Comparison of ENCODE assay signal across 8 mouse cellular contexts in genomic region chr17:35866281-35866831, GRCm38 (mm10). TPM values are rescaled to one million over a fixed set of nuclear protein-coding genes. Genes with fewer than 3 reads are reported as not detected.
DNase-seq lines count a peak whose midpoint lies in the region; ATAC-seq lines count a peak whose summit lies in the region.

No protein-coding gene starts in this region.

- peak overlapping the region; percentile 77 for H3K4me3 ChIP-seq in forebrain, embryonic 10.5 days
- peak overlapping the region; percentile 59 for H3K4me3 ChIP-seq in liver, embryonic 11.5 days (ENCODE audit: low read depth, low read length)

- H3K4me2 ChIP-seq in liver, embryonic 11.5 days: peak overlapping the region; percentile 97

- peak overlapping the region; percentile 68 for H3K9ac ChIP-seq in liver, embryonic 11.5 days (ENCODE audit: low read depth, low read length)

- peaks cover 5% of the 10 kb centered on the region for H3K9me3 ChIP-seq in forebrain, embryonic 10.5 days
- peaks cover 3% of the 10 kb centered on the region; the same call in 1 of the 2 replicates for H3K9me3 ChIP-seq in liver, embryonic 11.5 days (ENCODE audit: control insufficient read depth, low read length)

- H3K4me1 ChIP-seq in forebrain, embryonic 10.5 days: peaks cover 80% of the 10 kb centered on the region
- H3K4me1 ChIP-seq in liver, embryonic 11.5 days (replicated peaks; ENCODE audit: control insufficient read depth, insufficient read depth, low read length): peaks cover 44% of the 10 kb centered on the region

- H3K27me3 ChIP-seq in forebrain, embryonic 10.5 days (ENCODE audit: poor library complexity, severe bottlenecking): no peaks in the 10 kb centered on the region
- peaks cover 4% of the 10 kb centered on the region; the same call in 1 of the 2 replicates for H3K27me3 ChIP-seq in liver, embryonic 11.5 days (replicated peaks; ENCODE audit: control insufficient read depth, insufficient read depth, low read length)

- DNase-seq in cerebellum, adult 9-11 months: peak; percentile 49
- DNase-seq in cerebellum, adult 11 months: no peak
- DNase-seq in MN1 (ENCODE audit: low spot score): peak; percentile 77
- no peak for DNase-seq in forebrain, embryonic 10.5 days (ENCODE audit: extremely low spot score, low spot score)
- DNase-seq in heart, postnatal 4 days: peak; percentile 82
- peak; percentile 70 for DNase-seq in liver, embryonic 11.5 days (ENCODE audit: low spot score)
- DNase-seq in natural killer cell, adult 2 months (ENCODE audit: low spot score in 2 of 2): peak; percentile 30 to 38
- peak; percentile 63 for DNase-seq in thymus, postnatal 25 days

- peaks cover 53% of the 10 kb centered on the region for H3K36me3 ChIP-seq in forebrain, embryonic 10.5 days (replicated peaks)
- peaks cover 3% of the 10 kb centered on the region; the same call in 1 of the 2 replicates for H3K36me3 ChIP-seq in liver, embryonic 11.5 days (ENCODE audit: control insufficient read depth, insufficient read depth, low read length)

- H3K27ac ChIP-seq in forebrain, embryonic 10.5 days: peak overlapping the region; percentile 96
- peak overlapping the region; percentile 82 for H3K27ac ChIP-seq in liver, embryonic 11.5 days (ENCODE audit: low read depth, low read length)

- whole genome bisulfite sequencing in forebrain, embryonic 10.5 days: under 1% methylated on average over 38 of the region's 38 CpGs
- under 1% methylated on average over 37 of the region's 38 CpGs for WGBS in liver, embryonic 11.5 days

- no peak for ATAC-seq in liver, embryonic 11.5 days (replicated peaks; ENCODE audit: low FRiP score)

RNA-seq across cellular contexts. Expression of gene Ppp1r18, which starts 1.0 kb away (rescaled TPM):
- polyA plus RNA-seq in forebrain, embryonic 10.5 days (2016; fragmentation: Nextera tagmentation; extraction: Ambion mirVana): 21.3 and 21.6 TPM in 2 replicates
- total RNA-seq in heart, postnatal 4 days (2021): 10 to 100 TPM; 32.6 to 32.7 TPM
- polyA plus RNA-seq in liver, embryonic 11.5 days (2014; fragmentation: Nextera tagmentation; extraction: Ambion mirVana): 22.0 and 23.1 TPM in 2 replicates

RNA-seq across cellular contexts. Expression of gene Nrm, which starts 5.2 kb away (rescaled TPM):
- 81.9 and 84.0 TPM in 2 replicates for polyA plus RNA-seq in forebrain, embryonic 10.5 days (2016; fragmentation: Nextera tagmentation; extraction: Ambion mirVana)
- 10 to 100 TPM; 26.3 to 32.2 TPM for total RNA-seq in heart, postnatal 4 days (2021)
- polyA plus RNA-seq in liver, embryonic 11.5 days (2014; fragmentation: Nextera tagmentation; extraction: Ambion mirVana): 40.9 and 45.4 TPM in 2 replicates

RNA-seq across cellular contexts. Expression of gene Dhx16, which starts 13.3 kb away (rescaled TPM):
- 59.6 and 60.3 TPM in 2 replicates for polyA plus RNA-seq in forebrain, embryonic 10.5 days (2016; fragmentation: Nextera tagmentation; extraction: Ambion mirVana)
- 10 to 100 TPM; 24.2 to 25.1 TPM for total RNA-seq in heart, postnatal 4 days (2021)
- 69.1 and 70.4 TPM in 2 replicates for polyA plus RNA-seq in liver, embryonic 11.5 days (2014; fragmentation: Nextera tagmentation; extraction: Ambion mirVana)

RNA-seq across cellular contexts. Expression of gene Mdc1, which starts 25.0 kb away (rescaled TPM):
- 26.9 and 29.3 TPM in 2 replicates for polyA plus RNA-seq in forebrain, embryonic 10.5 days (2016; fragmentation: Nextera tagmentation; extraction: Ambion mirVana)
- total RNA-seq in heart, postnatal 4 days (2021): 10 to 100 TPM; 37.9 to 40.6 TPM
- polyA plus RNA-seq in liver, embryonic 11.5 days (2014; fragmentation: Nextera tagmentation; extraction: Ambion mirVana): 19.6 and 23.3 TPM in 2 replicates

RNA-seq across cellular contexts. Expression of gene Tubb5, which starts 28.2 kb away (rescaled TPM):
- 1,607 and 1,608 TPM in 2 replicates for polyA plus RNA-seq in forebrain, embryonic 10.5 days (2016; fragmentation: Nextera tagmentation; extraction: Ambion mirVana)
- total RNA-seq in heart, postnatal 4 days (2021): 100 to 1,000 TPM; 908 to 913 TPM
- polyA plus RNA-seq in liver, embryonic 11.5 days (2014; fragmentation: Nextera tagmentation; extraction: Ambion mirVana): 843 and 854 TPM in 2 replicates

Comparison
In these comparisons a context has a peak if more than half of its experiments do, and no peak if none do; other contexts are left out.
1. DNase-seq: peak in cerebellum, adult 9-11 months (single experiment), MN1 (single experiment), heart, postnatal 4 days (single experiment), liver, embryonic 11.5 days (single experiment), natural killer cell, adult 2 months (2 of 2) and thymus, postnatal 25 days (single experiment); none in cerebellum, adult 11 months (single experiment) and forebrain, embryonic 10.5 days (single experiment).